Mouse (Mus musculus): ENCODE results near the gene Trim15.
A peak's percentile ranks its signal among the peaks of the same experiment; 100 is the strongest.

The Trim15 gene

GRCm38 (mm10) chr17:36824005-36824404, 43.0 kb downstream of the Trim15 start:
- DNase-seq = peak; percentile 53

- no peak for DNase-seq
Observed at GRCm38 (mm10) chr17:36811871-36812270, 55.1 kb downstream of the Trim15 start, which contains the start of gene H2-M10.6. TSS of gene H2-M10.6 (plus strand) at chr17:36812171.
